Mouse (Mus musculus): ENCODE results near the gene Clec3b. TPM values are rescaled to one million over a fixed set of nuclear protein-coding genes. Genes with fewer than 3 reads are reported as not detected.

The Clec3b gene
- total RNA-seq (2017): not detected in 3 replicates

GRCm38 (mm10) chr9:123150241-123151020 is at the start of gene Clec3b:
Clec3b (plus strand) TSS chr9:123150946.
- no peak for ATAC-seq (replicated peaks; ENCODE audit: insufficient number of reproducible peaks, low FRiP score, low TSS enrichment, poor library complexity, severe bottlenecking)

- no peak for ATAC-seq (replicated peaks; ENCODE audit: insufficient number of reproducible peaks, low FRiP score, low TSS enrichment, poor library complexity, severe bottlenecking)
Measured at GRCm38 (mm10) chr9:123103425-123103824, 47.3 kb upstream of the Clec3b start.

- ATAC-seq (replicated peaks; ENCODE audit: insufficient number of reproducible peaks, low FRiP score, low TSS enrichment, poor library complexity, severe bottlenecking): no peak
Measured at GRCm38 (mm10) chr9:123104362-123104761, 46.4 kb upstream of the Clec3b start.

GRCm38 (mm10) chr9:123107186-123107585 is 43.6 kb upstream of the Clec3b start:
- ATAC-seq (replicated peaks; ENCODE audit: insufficient number of reproducible peaks, low FRiP score, low TSS enrichment, poor library complexity, severe bottlenecking): peak; percentile 73; the same call in 1 of the 2 replicates

GRCm38 (mm10) chr9:123109188-123109587 is 41.6 kb upstream of the Clec3b start:
- no peak for ATAC-seq (replicated peaks; ENCODE audit: insufficient number of reproducible peaks, low FRiP score, low TSS enrichment, poor library complexity, severe bottlenecking)

GRCm38 (mm10) chr9:123111751-123112221 is 39.0 kb upstream of the Clec3b start:
- ATAC-seq (replicated peaks; ENCODE audit: insufficient number of reproducible peaks, low FRiP score, low TSS enrichment, poor library complexity, severe bottlenecking): no peak

GRCm38 (mm10) chr9:123112805-123113521 is 37.8 kb upstream of the Clec3b start, which contains the start of the genes Zdhhc3 and Exosc7:
Zdhhc3 (minus strand) TSS chr9:123113205.
Exosc7 (plus strand) TSS chr9:123113215.
- peak; percentile 84 for ATAC-seq (replicated peaks; ENCODE audit: insufficient number of reproducible peaks, low FRiP score, low TSS enrichment, poor library complexity, severe bottlenecking)

- no peak for ATAC-seq (replicated peaks; ENCODE audit: insufficient number of reproducible peaks, low FRiP score, low TSS enrichment, poor library complexity, severe bottlenecking)
Measured at GRCm38 (mm10) chr9:123113931-123114330, 36.8 kb upstream of the Clec3b start.

- ATAC-seq (replicated peaks; ENCODE audit: insufficient number of reproducible peaks, low FRiP score, low TSS enrichment, poor library complexity, severe bottlenecking): no peak
Measured at GRCm38 (mm10) chr9:123115566-123115965, 35.2 kb upstream of the Clec3b start.

GRCm38 (mm10) chr9:123123017-123123416 is 27.7 kb upstream of the Clec3b start:
- ATAC-seq (replicated peaks; ENCODE audit: insufficient number of reproducible peaks, low FRiP score, low TSS enrichment, poor library complexity, severe bottlenecking): no peak

- ATAC-seq (replicated peaks; ENCODE audit: insufficient number of reproducible peaks, low FRiP score, low TSS enrichment, poor library complexity, severe bottlenecking): no peak; the same call in 1 of the 2 replicates
Measured at GRCm38 (mm10) chr9:123123571-123124412, 27.0 kb upstream of the Clec3b start.

GRCm38 (mm10) chr9:123124413-123124981 is 26.2 kb upstream of the Clec3b start:
- no peak for ATAC-seq (replicated peaks; ENCODE audit: insufficient number of reproducible peaks, low FRiP score, low TSS enrichment, poor library complexity, severe bottlenecking)

GRCm38 (mm10) chr9:123127663-123128062 is 23.1 kb upstream of the Clec3b start:
- no peak for ATAC-seq (replicated peaks; ENCODE audit: insufficient number of reproducible peaks, low FRiP score, low TSS enrichment, poor library complexity, severe bottlenecking)

- ATAC-seq (replicated peaks; ENCODE audit: insufficient number of reproducible peaks, low FRiP score, low TSS enrichment, poor library complexity, severe bottlenecking): no peak
Measured at GRCm38 (mm10) chr9:123132994-123133393, 17.8 kb upstream of the Clec3b start.

- ATAC-seq (replicated peaks; ENCODE audit: insufficient number of reproducible peaks, low FRiP score, low TSS enrichment, poor library complexity, severe bottlenecking): no peak
Measured at GRCm38 (mm10) chr9:123136953-123137682, 13.6 kb upstream of the Clec3b start.

- ATAC-seq (replicated peaks; ENCODE audit: insufficient number of reproducible peaks, low FRiP score, low TSS enrichment, poor library complexity, severe bottlenecking): no peak
Measured at GRCm38 (mm10) chr9:123138891-123139474, 11.8 kb upstream of the Clec3b start.

GRCm38 (mm10) chr9:123139887-123140614 is 10.7 kb upstream of the Clec3b start:
- no peak for ATAC-seq (replicated peaks; ENCODE audit: insufficient number of reproducible peaks, low FRiP score, low TSS enrichment, poor library complexity, severe bottlenecking)

All from monocyte, adult 5-6 weeks (primary cell).